Comparison of ENCODE assay signal across 8 mouse cellular contexts in the genomic region with DNA sequence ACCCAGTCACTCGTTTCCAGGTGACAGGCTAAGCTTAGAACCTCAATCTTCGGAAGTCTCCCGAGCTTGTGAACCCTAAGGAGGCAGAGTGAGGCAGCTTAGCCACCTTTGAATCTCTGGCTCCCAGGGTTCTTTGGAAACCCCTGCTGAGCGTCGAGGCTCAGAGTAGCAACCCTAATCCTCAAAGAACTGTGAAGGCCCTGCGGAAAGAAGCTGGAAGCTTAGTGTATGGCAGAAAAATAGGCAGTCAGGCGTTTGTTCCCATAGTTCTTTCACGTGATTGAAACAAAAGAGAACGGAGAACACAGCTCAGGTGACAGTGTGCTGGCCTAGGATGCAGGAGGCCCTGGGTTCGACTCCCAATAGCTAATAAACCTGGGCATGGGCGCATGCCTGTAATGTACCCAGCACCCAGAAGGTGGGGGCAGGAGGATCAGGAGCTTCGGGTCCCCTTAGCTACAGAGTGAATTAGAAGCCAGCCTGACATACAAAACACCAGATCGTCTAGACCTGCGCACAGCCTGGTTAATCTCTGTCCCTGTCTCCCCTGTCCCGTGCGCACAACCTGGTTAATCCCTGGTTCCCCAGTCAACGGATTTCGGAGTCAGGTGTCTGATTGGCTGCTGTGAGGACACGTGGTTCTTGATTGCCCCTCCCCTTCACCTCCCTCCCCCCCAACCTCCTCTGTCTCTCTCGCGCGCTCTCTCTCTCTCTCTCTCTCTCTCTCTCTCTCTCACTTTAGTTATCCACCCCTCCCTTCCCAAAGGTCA. TPM values are rescaled to one million over a fixed set of nuclear protein-coding genes. Genes with fewer than 3 reads are reported as not detected.
DNase-seq lines count a peak whose midpoint lies in the region; ATAC-seq and TF ChIP-seq lines count a peak whose summit lies in the region.

No protein-coding gene starts in this region.

- 0 out of 2 replicates have a peak overlapping the region, but pooled peaks have one; percentile 14 for H3K9ac ChIP-seq in liver, embryonic 16.5 days (ENCODE audit: low read depth, low read length)

- no peaks in the 10 kb centered on the region for H3K27me3 ChIP-seq in kidney, adult 2 months (replicated peaks; ENCODE audit: control insufficient read depth, insufficient read depth, low read length)
- H3K27me3 ChIP-seq in liver, embryonic 16.5 days (ENCODE audit: control insufficient read depth, insufficient read depth, low read depth, low read length), result no peaks in the 10 kb centered on the region

- WGBS in kidney, adult 2 months, result 23% methylated on average over 22 of the region's 22 CpGs
- WGBS in liver, embryonic 16.5 days (ENCODE audit: insufficient replicate concordance), result 18% methylated on average over 22 of the region's 22 CpGs
- WGBS in olfactory bulb, adult 2 months, result 10% methylated on average over 22 of the region's 22 CpGs

- H3K4me1 ChIP-seq in kidney, adult 2 months (ENCODE audit: control insufficient read depth, insufficient read depth, low read length), result 0 out of 2 replicates have a peak, but pooled peaks cover 3% of the 10 kb centered on the region
- no peaks in the 10 kb centered on the region for H3K4me1 ChIP-seq in liver, embryonic 16.5 days (ENCODE audit: control insufficient read depth, low read depth, low read length)
- H3K4me1 ChIP-seq in olfactory bulb, adult 2 months (ENCODE audit: control insufficient read depth, insufficient read depth, low read length), result peaks cover 17% of the 10 kb centered on the region; the same call in 1 of the 2 replicates

- peak; percentile 70 for ATAC-seq in liver, embryonic 16.5 days (ENCODE audit: low read depth)

- no peaks in the 10 kb centered on the region for H3K9me3 ChIP-seq in liver, embryonic 16.5 days (replicated peaks; ENCODE audit: control insufficient read depth, low read length)

- no peak overlapping the region for H3K27ac ChIP-seq in kidney, adult 2 months (ENCODE audit: insufficient read depth, low read depth, low read length)
- H3K27ac ChIP-seq in liver, embryonic 16.5 days (ENCODE audit: low read length), result no peak overlapping the region
- no peak overlapping the region for H3K27ac ChIP-seq in olfactory bulb, adult 2 months (ENCODE audit: insufficient read depth, low read depth, low read length)

- peak overlapping the region; percentile 38 for H3K4me3 ChIP-seq in kidney, adult 2 months (ENCODE audit: insufficient read depth, low read depth, low read length)
- H3K4me3 ChIP-seq in liver, embryonic 16.5 days (ENCODE audit: low read depth, low read length), result peak overlapping the region; percentile 31
- peak overlapping the region; percentile 50 for H3K4me3 ChIP-seq in olfactory bulb, adult 2 months (ENCODE audit: insufficient read depth, low read depth, low read length)

- H3K4me2 ChIP-seq in liver, embryonic 16.5 days (ENCODE audit: low read depth, low read length), result peak overlapping the region; percentile 37

- TF ChIP-seq CTCF in kidney, adult 2 months (conservative IDR thresholded peaks at IDR 0.05; ENCODE audit: insufficient read depth, insufficient read length, low read depth, low read length), result no peak
- no peak for TF ChIP-seq CTCF in olfactory bulb, adult 2 months (IDR thresholded peaks at IDR 0.05; ENCODE audit: insufficient read depth, low read depth, low read length)

- DNase-seq in left cerebral cortex, adult 18-20 months (ENCODE audit: low spot score in 2 of 2), result peak; percentile 37 to 42
- DNase-seq in left cerebral cortex, adult 9 months (ENCODE audit: low spot score in 2 of 2), result no peak
- peak; percentile 66 for DNase-seq in cerebellum, adult 9-10 months
- peak; percentile 61 for DNase-seq in forelimb bud, embryonic 11.5 days (ENCODE audit: low read depth, low spot score)
- DNase-seq in kidney, adult 2 months, result peak; percentile 82
- DNase-seq in MN1 (ENCODE audit: low spot score), result no peak

- H3K36me3 ChIP-seq in kidney, adult 2 months (ENCODE audit: control insufficient read depth, insufficient read depth, low read length), result no peaks in the 10 kb centered on the region; the same call in 1 of the 2 replicates
- H3K36me3 ChIP-seq in liver, embryonic 16.5 days (ENCODE audit: control insufficient read depth, insufficient read depth), result no peaks in the 10 kb centered on the region

- TF ChIP-seq POLR2A in kidney, adult 2 months (IDR thresholded peaks at IDR 0.05; ENCODE audit: low read depth, low read length), result no peak
- peak; percentile 29; the same call in 1 of the 2 replicates for TF ChIP-seq POLR2A in olfactory bulb, adult 2 months (IDR thresholded peaks at IDR 0.05; ENCODE audit: insufficient read depth, low read depth, low read length)

RNA-seq across cellular contexts. Expression of gene Sirt4, which starts 9.0 kb away (rescaled TPM):
- 10 to 100 TPM; 37.1 to 37.8 TPM for total RNA-seq in left cerebral cortex, adult 18-20 months (2021)
- polyA plus RNA-seq in kidney, adult 2 months (2012; rRNA removed), result 34.0 and 49.3 TPM in 2 replicates
- 4.6 and 6.5 TPM in 2 replicates for polyA plus RNA-seq in liver, embryonic 16.5 days (2015; fragmentation: Nextera tagmentation; extraction: Ambion mirVana)
- not detected in 2 replicates for polyA plus RNA-seq in olfactory bulb, adult 2 months (2012; ENCODE audit: insufficient read depth, insufficient read length, low replicate concordance, missing spikeins)

RNA-seq across cellular contexts. Expression of gene Pla2g1b, which starts 9.5 kb away (rescaled TPM):
- total RNA-seq in left cerebral cortex, adult 18-20 months (2021), result not detected
- polyA plus RNA-seq in kidney, adult 2 months (2012; rRNA removed), result 0.74 TPM in 1 of 2 replicates, not detected in the other
- not detected in 2 replicates for polyA plus RNA-seq in liver, embryonic 16.5 days (2015; fragmentation: Nextera tagmentation; extraction: Ambion mirVana)
- not detected in 2 replicates for polyA plus RNA-seq in olfactory bulb, adult 2 months (2012; ENCODE audit: insufficient read depth, insufficient read length, low replicate concordance, missing spikeins)

RNA-seq across cellular contexts. Expression of gene Pxn, which starts 31.0 kb away (rescaled TPM):
- total RNA-seq in left cerebral cortex, adult 18-20 months (2021), result 10 to 100 TPM; 22.2 to 25.7 TPM
- polyA plus RNA-seq in kidney, adult 2 months (2012; rRNA removed), result 101 and 122 TPM in 2 replicates
- polyA plus RNA-seq in liver, embryonic 16.5 days (2015; fragmentation: Nextera tagmentation; extraction: Ambion mirVana), result 17.2 and 19.1 TPM in 2 replicates
- polyA plus RNA-seq in olfactory bulb, adult 2 months (2012; ENCODE audit: insufficient read depth, insufficient read length, low replicate concordance, missing spikeins), result not detected in 2 replicates

RNA-seq across cellular contexts. Expression of gene Msi1, which starts 46.1 kb away (rescaled TPM):
- 10 to 100 TPM; 48.8 to 49.1 TPM for total RNA-seq in left cerebral cortex, adult 18-20 months (2021)
- polyA plus RNA-seq in kidney, adult 2 months (2012; rRNA removed), result 2.0 and 2.5 TPM in 2 replicates
- 0.25 and 0.27 TPM in 2 replicates for polyA plus RNA-seq in liver, embryonic 16.5 days (2015; fragmentation: Nextera tagmentation; extraction: Ambion mirVana)
- not detected in 2 replicates for polyA plus RNA-seq in olfactory bulb, adult 2 months (2012; ENCODE audit: insufficient read depth, insufficient read length, low replicate concordance, missing spikeins)

Comparison
In these comparisons a context has a peak if more than half of its experiments do, and no peak if none do; other contexts are left out.
1. DNase-seq: peak in left cerebral cortex, adult 18-20 months (2 of 2), cerebellum, adult 9-10 months (single experiment), forelimb bud, embryonic 11.5 days (single experiment) and kidney, adult 2 months (single experiment); none in left cerebral cortex, adult 9 months (0 of 2) and MN1 (single experiment).
2. Peak in every context shown above with its lines, with median percentiles within 50 percentile points of each other: H3K4me3 ChIP-seq.